Mouse (Mus musculus) layer of hippocampus, adult 2 months (tissue): ENCODE results near the gene Parva. TPM values are rescaled to one million over a fixed set of nuclear protein-coding genes. Genes with fewer than 3 reads are reported as not detected.

Source experiments
- DNase-seq, 2 experiments: peaks; one replicate each; pipeline ENCODE4 v3.0.0; 2022; ENCODE audit warnings: low spot score in 2 of 2
- H3K27ac ChIP-seq: fragments of 200-600 bp; 2 replicates; pipeline ENCODE4 v1.8.1; 2022
- H3K4me3 ChIP-seq: fragments of 200-600 bp; 2 replicates; pipeline ENCODE4 v1.8.1; 2022; ENCODE audit warnings: mild to moderate bottlenecking
- CTCF ChIP-seq: fragments of 200-600 bp; conservative IDR thresholded peaks from 2 replicates; pipeline ENCODE4 v1.8.1; 2022; ENCODE audit warnings: antibody characterized with exemption, mild to moderate bottlenecking, moderate library complexity
- total RNA-seq, 2 experiments: library from RNA; stranded (reverse); gene quantifications; 2 replicates each; pipeline ENCODE4 v1.2.3; 2021

Gene Parva
- total RNA-seq, 2 experiments from 2014 or later, result 47.6 to 49.1 TPM

DNA sequence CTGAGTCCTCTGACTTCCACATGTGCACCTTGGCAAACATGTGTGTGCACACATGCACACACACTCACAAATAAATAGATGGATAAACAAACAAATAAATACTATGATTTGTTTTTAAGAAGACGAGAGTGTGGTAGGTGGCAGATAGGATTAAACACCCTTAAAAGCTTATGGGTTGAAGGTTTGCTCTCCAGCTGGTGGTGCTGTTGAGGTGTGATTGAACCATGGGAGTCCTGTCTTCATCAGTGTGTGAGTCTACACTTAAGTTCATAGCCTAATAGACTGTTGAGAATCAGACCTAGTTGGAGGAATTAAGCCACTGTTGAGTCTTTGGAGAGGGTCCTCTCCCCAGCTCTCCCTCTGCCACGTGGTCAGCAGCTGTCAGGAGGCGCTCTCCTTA is 38.6 kb downstream of the Parva start:
- H3K27ac ChIP-seq, result no peak overlapping the region
- peak in 1 of 2 experiments; percentile 34 for DNase-seq
- peak; percentile 68 for TF ChIP-seq CTCF
- H3K4me3 ChIP-seq, result no peak overlapping the region

DNA sequence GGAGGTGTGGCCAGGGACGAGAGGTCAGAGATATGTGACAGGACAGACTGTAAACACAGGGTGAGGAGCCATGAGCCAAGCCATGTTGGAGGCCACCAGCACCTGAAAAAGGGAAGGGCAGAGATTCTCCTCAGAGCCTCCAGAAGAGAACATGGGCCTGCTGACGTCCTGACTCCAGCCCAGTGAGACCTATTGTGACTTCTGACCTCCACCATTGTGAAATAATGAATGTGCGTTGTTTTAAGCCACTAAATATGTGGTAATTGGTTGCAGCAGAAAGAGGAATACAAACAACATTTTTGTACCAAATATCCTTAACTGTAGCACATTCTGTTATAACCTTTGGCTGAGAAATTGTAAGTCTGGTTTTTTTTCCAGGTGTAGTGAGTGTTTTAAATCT is 39.5 kb downstream of the Parva start:
- Histone ChIP-seq H3K4me3 (no peak overlapping the region), H3K27ac (no peak overlapping the region)
- TF ChIP-seq CTCF, result no peak
- no peak for DNase-seq

DNA sequence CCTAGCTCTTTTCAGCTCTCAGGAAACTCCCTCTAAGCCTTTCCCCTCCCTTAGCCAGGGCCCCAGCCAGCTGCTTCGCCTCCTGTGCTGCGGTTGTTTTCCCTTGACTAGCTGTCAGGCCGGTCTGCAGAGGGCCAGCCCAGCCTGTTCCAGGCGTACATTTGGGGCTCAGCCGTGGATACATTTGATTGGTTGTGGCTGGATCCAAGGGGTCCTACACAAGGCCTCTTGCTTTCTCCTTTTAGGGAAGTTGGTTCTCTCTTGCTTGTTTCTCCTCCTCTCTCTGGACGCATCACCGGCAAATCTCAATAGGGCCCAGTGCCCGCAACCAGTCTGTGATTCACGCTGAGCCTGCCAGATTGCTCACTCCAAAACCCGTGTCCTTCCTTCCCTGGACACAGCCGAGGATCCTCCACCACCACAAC is 40.4 kb downstream of the Parva start:
- Histone ChIP-seq H3K4me3 (no peak overlapping the region), H3K27ac (no peak overlapping the region)
- no peak for TF ChIP-seq CTCF
- no peak for DNase-seq

DNA sequence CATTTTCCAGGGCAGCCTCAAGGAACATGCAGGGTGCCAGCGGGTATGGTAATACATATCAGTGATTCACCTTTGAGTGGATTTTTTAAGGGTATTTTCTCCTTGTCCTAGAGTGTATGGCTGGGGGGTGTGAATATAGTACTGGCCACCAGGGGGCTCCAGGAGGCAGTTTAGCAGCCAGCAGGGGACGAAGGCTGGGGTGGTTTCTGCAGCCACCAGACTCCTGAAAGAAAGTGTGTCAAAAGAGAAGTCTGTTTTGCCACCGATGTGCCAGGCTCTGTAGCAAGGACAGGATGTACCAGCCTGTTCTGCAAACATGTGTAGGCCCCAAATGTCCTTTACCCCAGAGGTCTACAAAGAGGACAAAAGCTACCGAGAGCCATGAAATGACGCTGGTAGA is 42.5 kb downstream of the Parva start:
- no peak overlapping the region for H3K27ac ChIP-seq
- peak; percentile 68 to 91 for DNase-seq
- peak; percentile 96 for TF ChIP-seq CTCF
- H3K4me3 ChIP-seq, result no peak overlapping the region

DNA sequence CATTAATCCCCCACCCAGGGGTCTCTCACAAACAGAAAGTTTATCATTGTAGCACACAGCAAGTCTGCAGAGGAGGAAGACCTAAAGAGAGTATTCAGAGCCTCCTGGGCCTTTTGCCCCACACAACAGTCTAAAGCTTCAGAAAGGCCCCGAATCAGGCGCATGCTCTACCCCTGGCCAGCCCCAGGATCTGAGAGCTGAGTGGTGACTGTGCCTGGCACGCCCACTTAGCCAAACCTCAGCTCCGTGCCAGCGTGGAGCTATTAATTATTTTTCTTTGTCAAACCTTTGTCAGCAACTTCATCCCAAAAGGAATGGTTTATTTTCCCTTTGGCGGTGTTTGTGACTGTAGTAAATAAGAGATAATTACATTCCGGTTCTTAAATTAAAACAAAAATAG is 44.0 kb downstream of the Parva start:
- Histone ChIP-seq H3K4me3 (no peak overlapping the region), H3K27ac (no peak overlapping the region)
- no peak for TF ChIP-seq CTCF
- no peak for DNase-seq

DNA sequence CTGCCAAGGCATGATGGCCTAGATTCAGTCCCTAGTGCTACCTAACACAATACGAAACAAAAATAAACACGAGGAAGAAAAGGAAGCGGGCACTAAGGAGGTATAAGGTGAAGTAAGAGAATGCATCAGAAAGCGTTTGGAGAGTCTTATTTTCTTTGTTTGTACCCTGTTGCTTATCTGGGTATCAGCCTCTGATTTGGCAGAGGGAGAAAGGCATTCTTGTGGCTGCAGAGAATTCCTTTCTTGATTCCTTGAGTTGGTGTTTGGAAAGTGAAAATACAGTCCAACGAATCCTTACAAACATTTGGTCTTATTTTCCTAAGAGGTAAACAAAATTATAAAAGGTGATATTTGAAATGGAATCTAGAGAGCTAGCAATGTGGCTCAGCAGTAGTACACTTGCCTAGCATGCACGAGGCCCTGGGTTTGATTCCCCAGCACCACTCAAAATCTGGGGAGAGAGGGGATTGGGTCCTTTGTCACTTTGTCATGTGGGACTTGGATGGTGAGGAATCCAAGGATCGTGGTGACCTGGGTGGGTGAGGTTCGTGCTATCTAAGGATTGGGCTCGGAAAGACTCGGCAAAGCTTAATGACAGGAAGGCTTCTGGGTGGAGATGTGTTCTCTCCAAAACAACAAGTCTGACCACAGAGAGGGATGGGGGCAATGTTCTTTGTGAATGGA is 44.9 kb downstream of the Parva start:
- no peak for TF ChIP-seq CTCF
- no peak overlapping the region for H3K27ac ChIP-seq
- no peak overlapping the region for H3K4me3 ChIP-seq
- no peak for DNase-seq

DNA sequence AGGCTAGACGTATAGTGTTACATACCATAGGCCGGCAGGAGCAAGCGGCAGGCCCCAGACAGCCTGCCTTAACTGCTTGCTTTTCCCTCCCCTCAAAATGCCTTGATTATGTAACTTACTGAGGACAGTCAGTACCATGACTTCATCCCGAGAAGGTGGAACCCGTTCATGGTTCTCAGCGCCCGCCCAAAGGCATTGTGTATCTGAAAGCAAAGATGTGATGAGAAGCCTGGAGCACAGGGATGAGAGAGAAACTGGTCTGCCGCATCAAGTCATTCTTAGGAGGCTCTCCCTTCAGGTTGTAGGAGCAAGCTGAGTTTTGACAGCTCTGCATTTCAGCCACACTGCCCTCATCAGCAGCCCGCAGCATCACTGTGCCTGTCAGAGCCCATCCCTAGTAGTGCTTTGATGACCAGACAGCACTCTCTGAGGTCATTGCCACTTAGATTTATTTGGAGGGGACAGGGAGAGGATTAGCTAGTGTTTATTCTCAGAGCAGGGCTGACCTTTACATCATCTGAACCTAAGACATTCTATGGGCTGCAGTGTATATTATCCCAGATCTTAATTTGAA is 45.5 kb downstream of the Parva start:
- no peak overlapping the region for H3K27ac ChIP-seq
- DNase-seq, result no peak
- no peak for TF ChIP-seq CTCF

DNA sequence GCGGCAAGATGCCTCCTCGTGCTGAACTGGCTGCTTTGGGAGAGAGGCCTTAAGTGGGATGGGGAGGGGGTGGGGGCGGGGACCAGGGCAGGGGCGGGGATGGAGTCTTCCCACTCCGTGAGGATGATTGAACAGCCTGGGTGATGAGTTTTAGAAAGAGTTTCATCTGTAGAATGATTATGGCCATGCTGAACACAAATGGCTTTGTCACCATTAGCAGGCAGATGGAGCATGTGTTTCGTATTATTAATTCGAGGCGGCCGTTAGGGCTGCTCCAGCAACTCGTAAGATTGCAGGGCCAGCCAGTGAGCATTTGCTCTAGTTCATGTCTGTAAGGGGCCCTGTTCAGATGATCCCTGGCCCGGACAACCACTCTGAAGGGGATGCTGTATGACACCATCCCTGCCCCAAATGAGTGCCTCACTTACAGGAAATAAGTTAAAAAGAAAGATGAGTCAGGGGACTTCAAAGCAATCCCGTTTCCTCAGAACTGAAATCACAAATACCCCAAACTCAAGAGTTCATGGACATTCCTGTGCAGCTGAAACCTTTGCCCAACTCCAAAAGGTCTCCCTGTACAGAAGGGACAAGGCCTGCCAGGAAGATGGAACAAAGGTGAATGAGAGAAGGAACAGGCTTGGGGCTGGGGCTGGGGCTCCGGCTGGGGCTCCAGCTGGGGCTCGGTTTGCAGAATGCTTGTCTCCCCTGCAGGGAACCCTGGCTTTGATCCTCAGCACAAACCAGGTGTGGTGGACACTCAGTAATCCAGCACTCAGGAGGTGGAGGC is 46.5 kb downstream of the Parva start:
- Histone ChIP-seq H3K4me3 (no peak overlapping the region), H3K27ac (peak overlapping the region; percentile 20; the same call in 1 of the 2 replicates)
- TF ChIP-seq CTCF, result peak; percentile 36
- no peak for DNase-seq

More for the DNA sequence above, 45.5 kb downstream of the Parva start:
- H3K4me3 ChIP-seq, result no peak overlapping the region

DNA sequence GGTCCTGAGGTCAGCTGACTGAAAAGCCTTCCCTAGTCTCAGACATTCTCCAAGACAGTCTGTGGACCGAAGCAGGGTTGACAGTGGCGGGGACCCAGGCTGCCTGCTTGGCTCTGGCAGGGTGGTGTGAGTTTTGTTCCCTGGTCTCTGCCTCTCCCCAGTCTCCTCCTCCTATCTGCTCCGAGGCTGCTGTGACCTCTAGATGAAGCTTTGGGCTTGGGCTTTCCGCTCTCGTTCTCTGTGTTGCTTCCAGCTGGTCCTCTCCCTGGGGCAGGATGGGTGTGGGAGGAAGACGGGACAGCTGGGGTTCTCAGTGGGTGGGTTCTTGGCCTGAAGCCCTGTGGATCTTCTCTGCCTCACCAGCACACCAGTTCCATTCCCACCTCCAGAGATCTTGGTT is 51.8 kb downstream of the Parva start:
- no peak for TF ChIP-seq CTCF
- H3K4me3 ChIP-seq, result no peak overlapping the region
- peak; percentile 63 to 66 for DNase-seq
- peak overlapping the region; percentile 65 for H3K27ac ChIP-seq

DNA sequence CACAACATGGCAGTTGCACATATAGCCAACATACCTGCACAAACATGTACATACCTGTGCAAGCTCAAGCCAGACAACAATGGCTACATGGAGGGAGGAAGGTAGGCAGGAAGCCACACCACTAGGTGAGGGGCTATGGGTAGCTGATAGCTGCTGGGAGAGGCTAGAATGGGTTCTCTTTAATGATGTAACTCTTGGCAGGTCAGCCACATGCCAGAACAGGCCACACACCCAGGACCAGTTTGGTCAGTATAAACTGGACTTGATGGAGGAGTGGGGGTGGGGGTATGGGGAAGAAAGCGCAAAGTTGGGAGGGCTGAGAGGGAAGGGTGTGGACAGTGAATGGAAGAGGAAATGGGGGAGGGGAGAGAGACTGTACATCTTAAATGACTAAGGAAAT is 53.7 kb downstream of the Parva start:
- Histone ChIP-seq H3K27ac (no peak overlapping the region), H3K4me3 (no peak overlapping the region)
- TF ChIP-seq CTCF, result no peak
- DNase-seq, result no peak

DNA sequence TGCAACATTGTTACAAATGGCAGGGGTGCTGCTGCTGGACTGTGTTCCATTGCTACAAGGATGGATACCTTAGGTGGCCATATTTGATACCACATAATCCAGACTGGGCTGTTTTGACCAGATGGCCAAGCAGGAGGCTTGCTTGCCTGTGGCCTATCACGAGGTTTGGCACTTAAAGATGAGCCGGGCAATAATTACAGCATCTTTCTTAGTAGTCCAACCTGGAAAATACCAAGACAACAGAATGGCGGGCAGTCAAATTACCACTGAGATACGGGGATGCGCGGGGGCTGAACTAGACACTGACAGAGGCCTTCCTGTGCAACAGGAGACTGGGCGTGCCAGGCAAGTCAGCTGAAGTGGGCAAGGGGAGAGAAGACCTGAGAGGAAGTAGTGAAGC is 55.3 kb downstream of the Parva start:
- no peak for TF ChIP-seq CTCF
- H3K27ac ChIP-seq, result no peak overlapping the region

DNA sequence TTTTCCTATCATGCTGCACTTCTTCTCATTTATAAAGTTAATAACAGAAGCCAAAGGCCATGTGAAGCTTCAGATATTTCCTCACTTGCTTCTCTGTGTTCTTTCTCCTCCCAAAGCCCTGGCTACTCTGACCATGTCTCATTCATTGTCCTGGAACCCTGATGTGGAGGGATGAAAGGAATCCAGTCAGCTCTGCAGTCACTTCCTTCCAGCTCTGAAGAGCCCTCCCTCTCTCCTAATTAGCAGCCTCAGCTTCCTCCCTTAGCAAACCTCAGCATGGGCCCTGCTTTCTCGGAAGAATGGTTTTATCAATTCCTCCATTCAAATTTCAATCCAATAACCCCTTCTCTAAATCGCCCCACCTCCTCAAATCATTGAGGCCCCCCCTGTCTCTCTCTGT is 56.1 kb downstream of the Parva start:
- Histone ChIP-seq H3K27ac (no peak overlapping the region), H3K4me3 (no peak overlapping the region)
- TF ChIP-seq CTCF, result no peak
- no peak for DNase-seq

More for the DNA sequence above, 55.3 kb downstream of the Parva start:
- H3K4me3 ChIP-seq, result no peak overlapping the region
- DNase-seq, result no peak

DNA sequence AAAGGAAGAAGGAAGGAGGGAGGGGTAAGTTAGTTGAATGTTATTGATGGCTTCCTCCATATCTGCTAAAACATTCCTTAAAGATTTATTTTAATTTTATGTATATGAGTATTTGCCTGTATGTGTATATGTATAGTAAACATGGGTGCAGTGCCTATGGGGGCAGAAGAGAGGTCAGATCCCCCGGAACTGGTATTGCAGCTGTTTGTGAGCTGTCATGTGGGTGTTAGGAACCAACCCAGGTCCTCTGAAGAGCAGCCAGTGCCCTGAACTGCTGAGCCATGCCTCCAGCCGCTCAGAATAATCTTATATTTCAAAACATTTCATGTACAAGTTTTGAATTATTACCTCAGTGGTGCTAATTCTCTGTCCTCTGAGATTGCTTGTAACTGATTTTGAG is 63.5 kb downstream of the Parva start:
- no peak overlapping the region for H3K27ac ChIP-seq
- no peak overlapping the region for H3K4me3 ChIP-seq
- DNase-seq, result no peak
- no peak for TF ChIP-seq CTCF
